Mouse (Mus musculus) CD4-positive, CD25-positive, alpha-beta regulatory T cell, adult 4 months (primary cell): Measurements from ENCODE around the gene Prkca. TPM values are rescaled to one million over a fixed set of nuclear protein-coding genes. Genes with fewer than 3 reads are reported as not detected.

Source experiments
- ATAC-seq: one replicate; pipeline ENCODE4 v1.8.0; 2017
- polyA plus RNA-seq, 2 experiments: library from polyadenylated mRNA; unstranded; fragments of 100-300 nt; shearing (Covaris generic); gene quantifications; one replicate each; pipeline ENCODE4 v1.2.1; 2017

Gene Prkca
- 10 to 100 TPM; 13.0 to 15.3 TPM for polyA plus RNA-seq

DNA sequence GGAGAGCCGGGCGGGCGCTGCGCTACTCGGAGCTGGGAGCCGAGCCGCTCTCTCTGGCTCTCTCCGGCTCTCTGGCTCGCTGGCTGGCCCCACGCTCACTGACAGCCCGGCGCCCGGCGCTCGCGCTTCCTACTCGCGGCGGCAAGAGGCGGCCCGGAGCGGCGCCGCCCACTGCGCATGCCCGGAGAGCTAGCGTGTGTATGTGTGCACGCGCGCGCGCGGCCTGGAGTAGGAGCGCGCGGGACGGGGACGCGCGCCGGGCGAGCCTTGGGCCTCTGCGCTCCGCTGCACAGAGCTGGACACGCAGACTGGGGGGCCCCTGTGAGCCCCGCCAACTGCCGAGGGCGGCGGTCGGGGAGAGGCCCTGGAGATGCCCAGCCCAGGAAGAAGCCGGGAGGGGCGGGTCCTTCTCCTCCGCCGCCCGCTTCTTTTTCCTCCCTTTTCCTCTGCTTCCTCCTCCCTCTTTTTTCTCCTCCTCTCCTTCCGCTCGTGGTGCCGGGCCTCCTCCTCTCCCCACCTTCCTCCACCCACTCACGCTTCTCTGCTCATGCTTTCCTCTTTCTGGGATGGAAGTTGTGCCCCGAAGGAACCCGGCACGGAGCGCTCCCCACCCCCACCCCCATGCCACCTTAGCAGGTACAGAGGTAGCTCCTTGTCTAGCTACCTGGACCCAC lies at the start of gene Prkca:
Prkca (minus strand) TSS at position 140 of the 674 bp plus-strand sequence.
- ATAC-seq, result peak; percentile 72

DNA sequence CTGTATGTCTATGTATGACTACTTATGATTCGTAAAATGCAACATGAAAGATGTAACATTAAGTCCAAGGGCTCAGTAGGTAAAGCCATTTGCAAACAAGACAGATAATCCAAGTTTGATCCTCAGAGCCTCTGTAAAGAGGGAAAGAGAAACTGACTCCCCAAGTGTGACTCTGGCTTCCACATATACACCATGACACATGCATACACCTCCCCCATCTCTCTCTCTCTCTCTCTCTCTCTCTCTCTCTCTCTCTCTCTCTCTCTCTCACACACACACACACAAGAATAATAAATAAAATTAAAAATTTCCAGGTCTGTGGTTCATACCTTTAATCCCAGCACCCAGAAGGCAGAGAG lies 41.9 kb upstream of the Prkca start:
- no peak for ATAC-seq

GRCm38 (mm10) chr11:108384920-108385665 lies 41.4 kb upstream of the Prkca start:
- ATAC-seq, result no peak

- no peak for ATAC-seq
Measured at GRCm38 (mm10) chr11:108382664-108383063, 38.9 kb upstream of the Prkca start.

- ATAC-seq, result no peak
Measured at GRCm38 (mm10) chr11:108378363-108378751, 34.6 kb upstream of the Prkca start.

DNA sequence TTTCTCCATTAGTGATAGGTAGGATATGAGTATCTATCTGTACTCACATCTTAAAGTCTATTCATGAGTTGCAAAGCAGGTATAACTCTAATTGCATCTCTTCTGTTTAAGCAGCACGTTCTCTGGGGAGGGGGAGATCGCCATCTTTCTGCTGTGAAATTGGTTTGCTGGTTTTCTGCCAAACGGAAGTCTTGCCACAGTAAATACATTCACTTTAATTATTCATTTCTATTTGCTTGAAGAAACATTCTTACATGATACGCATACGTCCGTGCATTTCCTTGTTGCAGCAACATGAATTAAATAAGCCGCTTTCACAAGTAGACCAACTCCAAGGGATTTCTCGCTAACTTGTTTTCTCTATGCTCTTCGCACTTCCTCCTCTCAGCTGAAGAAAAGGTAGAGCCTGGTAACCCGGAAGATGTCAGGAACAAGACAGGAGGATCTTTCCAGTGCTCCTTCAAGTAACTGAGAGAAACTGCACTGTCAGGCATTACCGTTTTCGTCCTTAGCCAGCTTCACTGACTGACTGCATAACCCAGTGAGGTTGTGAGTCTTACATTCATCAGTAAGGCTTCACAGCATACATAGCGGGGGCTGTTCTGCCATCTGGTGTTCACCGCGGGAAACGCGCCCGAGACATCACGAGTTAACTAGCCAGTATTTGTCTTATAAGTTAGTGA lies 34.1 kb upstream of the Prkca start:
- peak; percentile 97 for ATAC-seq

DNA sequence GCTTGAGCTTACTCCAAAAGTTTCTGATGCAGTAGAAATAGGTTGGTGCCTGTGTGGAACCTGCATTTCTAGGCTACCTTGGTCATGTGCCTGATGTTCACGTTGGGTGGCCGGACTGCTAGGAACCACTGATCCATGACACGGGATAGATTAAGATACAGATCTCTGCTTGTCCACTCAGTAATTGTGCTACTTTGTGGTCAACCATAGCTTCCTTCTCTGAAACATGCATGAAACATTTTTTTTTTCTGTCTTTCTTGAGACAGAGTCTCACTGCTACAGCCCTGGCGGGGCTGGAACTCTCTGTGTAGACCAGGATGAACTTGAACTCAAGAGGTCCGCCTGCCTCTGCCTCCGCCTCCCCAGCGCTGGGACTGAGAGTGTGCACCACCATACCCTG lies 33.1 kb upstream of the Prkca start:
- no peak for ATAC-seq

GRCm38 (mm10) chr11:108367046-108367445 lies 23.3 kb upstream of the Prkca start:
- ATAC-seq, result no peak

GRCm38 (mm10) chr11:108365600-108365999 lies 21.9 kb upstream of the Prkca start:
- ATAC-seq, result no peak

- no peak for ATAC-seq
Measured at GRCm38 (mm10) chr11:108364945-108365589, 21.3 kb upstream of the Prkca start.

DNA sequence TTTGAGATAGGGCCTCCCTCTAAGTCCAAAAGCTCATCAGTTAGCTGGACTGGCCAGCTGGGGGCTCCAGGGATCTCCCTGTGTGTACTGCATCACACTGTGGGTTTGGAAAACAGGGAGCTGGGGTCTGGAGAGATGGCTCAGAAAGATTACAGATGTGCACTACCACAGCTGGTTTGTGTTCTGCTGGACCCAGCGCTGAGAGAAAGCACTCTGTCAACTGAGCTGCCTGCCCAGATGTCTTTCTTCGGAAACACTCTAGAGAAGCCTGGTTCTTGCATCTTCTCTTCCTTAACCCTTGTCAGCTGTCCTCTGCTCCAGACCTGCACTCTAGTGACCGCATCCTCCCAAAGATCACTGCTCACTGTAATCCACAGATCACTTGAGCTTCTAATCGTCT lies 20.3 kb upstream of the Prkca start:
- ATAC-seq, result no peak

- ATAC-seq, result no peak
Measured at GRCm38 (mm10) chr11:108362965-108363364, 19.2 kb upstream of the Prkca start.

DNA sequence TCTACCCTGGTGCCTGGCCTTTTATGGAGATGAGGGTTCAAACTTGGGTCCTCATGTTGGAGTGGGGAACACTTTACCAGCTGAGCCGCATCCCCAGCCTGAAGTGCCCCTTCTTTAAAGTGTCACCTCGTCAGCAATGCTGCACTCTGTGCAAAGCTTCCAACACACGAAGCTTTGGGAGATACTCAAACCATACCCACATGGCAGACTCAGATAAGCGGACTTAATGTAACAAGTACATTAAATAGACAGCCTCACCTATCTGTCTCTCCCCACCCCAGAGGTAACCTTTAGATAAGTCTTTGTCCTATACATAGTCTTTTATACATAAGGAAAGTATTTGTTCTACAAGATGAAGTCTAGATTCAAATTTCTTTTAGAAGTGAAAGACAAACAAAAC lies 17.3 kb upstream of the Prkca start:
- no peak for ATAC-seq

DNA sequence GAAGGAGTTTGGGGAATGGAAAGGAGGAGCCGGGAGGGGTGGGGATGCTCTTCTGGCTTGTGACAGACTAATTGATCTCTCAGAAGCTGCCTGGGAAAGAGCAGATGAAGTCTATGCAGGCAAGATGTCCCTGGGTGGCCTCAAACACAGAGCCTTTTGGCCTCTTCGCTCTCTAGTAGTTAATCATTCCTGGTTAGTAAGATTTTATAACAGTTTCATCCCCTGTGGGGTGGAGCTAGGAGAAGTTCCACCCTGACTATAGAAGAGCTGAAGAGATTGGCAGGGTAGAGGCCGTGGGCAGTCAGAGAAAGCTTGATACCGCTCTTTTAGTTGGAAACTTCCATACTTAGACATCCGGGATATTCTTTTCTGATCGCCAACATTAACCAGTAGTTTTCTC lies 15.2 kb upstream of the Prkca start:
- ATAC-seq, result no peak

GRCm38 (mm10) chr11:108356020-108356419 lies 12.3 kb upstream of the Prkca start:
- no peak for ATAC-seq

DNA sequence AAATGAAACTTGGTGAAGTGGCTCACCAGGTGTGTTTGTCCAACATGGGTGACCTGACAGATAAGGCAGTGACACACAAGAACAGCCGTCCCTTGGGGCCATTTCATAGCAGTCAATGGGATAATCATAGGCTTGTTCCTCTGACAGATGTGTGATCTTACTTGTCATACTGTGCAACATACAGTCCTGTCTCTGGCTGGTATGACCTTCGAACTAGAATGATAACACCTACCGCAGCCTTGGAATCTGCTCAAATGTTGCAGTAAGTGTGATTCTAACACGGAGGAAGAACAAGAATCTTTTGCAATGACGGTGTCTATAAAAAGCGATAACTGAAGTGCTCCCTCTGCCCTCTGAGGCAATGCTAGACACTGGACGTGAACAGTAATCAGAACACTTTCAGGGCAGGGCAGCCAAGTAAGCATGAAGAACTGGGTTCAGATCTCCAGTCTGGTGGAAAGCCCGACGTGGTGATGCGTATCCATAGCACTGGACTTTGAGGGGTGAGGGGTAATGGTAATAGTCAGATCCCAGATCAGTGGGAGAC lies 9.2 kb upstream of the Prkca start:
- ATAC-seq, result no peak

DNA sequence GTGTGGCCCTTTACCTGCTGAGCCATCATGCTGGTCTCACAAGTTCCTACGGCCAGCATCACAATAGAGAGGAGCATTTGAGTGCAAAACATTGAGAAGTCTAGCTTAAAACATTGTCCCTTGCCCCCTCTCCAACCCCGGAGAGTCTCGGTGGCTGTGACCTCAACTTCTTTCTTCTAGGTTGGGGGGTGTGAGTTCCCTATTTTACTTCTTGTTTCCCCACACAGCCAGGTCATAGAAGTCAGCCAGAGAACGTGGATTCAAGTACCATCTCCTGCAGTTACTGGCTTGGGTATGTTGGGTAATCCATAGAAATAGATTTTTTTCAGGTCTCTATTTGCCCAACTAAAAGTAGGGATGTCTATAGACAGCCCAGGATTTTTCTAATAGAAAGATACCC lies 7.1 kb upstream of the Prkca start:
- ATAC-seq, result no peak

- no peak for ATAC-seq
Measured at GRCm38 (mm10) chr11:108345321-108345720, 1.6 kb upstream of the Prkca start.

DNA sequence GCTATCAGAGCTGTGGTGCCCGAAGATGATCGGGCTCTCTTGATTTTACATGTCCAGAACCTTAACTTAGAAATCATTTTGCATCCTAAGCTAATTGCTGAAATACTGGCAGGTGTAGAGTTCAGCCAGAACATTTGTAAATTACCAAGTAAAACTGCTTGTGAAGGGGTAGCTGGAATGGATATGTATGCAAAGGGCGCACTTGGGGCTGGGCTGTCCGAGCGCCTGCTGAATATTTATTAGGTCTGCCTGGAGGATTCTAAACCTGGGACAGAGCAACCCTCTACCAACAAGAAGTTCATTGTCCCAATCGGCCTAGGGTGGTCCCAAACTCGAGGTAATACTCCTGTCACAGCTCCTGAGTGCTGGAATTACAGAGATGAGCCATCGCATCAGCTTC lies 1.0 kb upstream of the Prkca start:
- no peak for ATAC-seq

- peak; percentile 32 for ATAC-seq
Measured at GRCm38 (mm10) chr11:108342781-108343768, 653 bp downstream of the Prkca start, which contains the start of gene Apoh. Gene Apoh (plus strand): TSS chr11:108343354.

- peak; percentile 53 for ATAC-seq
Measured at GRCm38 (mm10) chr11:108341783-108342182, 1.9 kb downstream of the Prkca start.

DNA sequence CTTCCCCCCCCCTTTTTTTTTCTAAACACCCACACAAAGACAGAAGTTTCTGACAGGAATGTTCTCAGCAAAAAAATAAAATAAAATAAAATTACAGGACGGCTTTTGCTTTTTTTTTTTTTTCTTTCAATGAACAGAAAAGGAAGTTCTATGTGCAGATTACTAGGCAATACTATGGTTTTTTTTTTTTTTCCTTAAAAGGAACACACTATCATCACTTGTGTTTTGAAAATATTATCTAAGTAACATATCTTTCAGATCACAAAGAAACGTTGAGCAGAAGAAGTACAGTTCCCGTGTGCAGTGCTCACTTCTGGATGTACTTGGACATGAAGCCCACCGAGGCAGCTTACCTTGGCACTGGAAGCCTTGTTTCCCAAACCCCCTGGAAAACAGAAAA lies 3.4 kb downstream of the Prkca start:
- no peak for ATAC-seq
